Comparison of ENCODE assay signal across 15 mouse cellular contexts in genomic region chr10:127658076-127658475, GRCm38 (mm10). TPM values are rescaled to one million over a fixed set of nuclear protein-coding genes. Genes with fewer than 3 reads are reported as not detected.
DNase-seq lines count a peak whose midpoint lies in the region; ATAC-seq and TF ChIP-seq lines count a peak whose summit lies in the region.
"Had no signal": no experiment of that assay in that cellular context is flagged by ENCODE, and none has a peak within 500 bp of the region (broad histone marks: within the 10 kb centered on the region; RNA-seq: fewer than 3 reads in every experiment).

No protein-coding gene starts in this region.

- no peak for DNase-seq in embryonic facial prominence, embryonic 11.5 days (ENCODE audit: low spot score)
- DNase-seq in embryonic facial prominence, embryonic 10.5 days (ENCODE audit: low spot score) = no peak
- DNase-seq in lung, embryonic 14.5 days = peak; percentile 17
- DNase-seq in lung, postnatal 25 days (ENCODE audit: low spot score) = no peak
- no peak for DNase-seq in thymus, postnatal 0 days (ENCODE audit: low spot score)
- DNase-seq in thymus, postnatal 10 days (ENCODE audit: low spot score in 2 of 2) = no peak
- DNase-seq: cerebellum, adult 18-20 months; right cerebral cortex, postnatal 4 days had no signal

- no peaks in the 10 kb centered on the region for H3K27me3 ChIP-seq in embryonic facial prominence, embryonic 11.5 days (ENCODE audit: control insufficient read depth, insufficient read depth, low read length)
- peaks cover 48% of the 10 kb centered on the region for H3K27me3 ChIP-seq in embryonic facial prominence, embryonic 10.5 days (replicated peaks; ENCODE audit: low read depth, poor library complexity, severe bottlenecking)
- H3K27me3 ChIP-seq in lung, embryonic 14.5 days (ENCODE audit: insufficient read depth, low read length) = no peaks in the 10 kb centered on the region
- no peaks in the 10 kb centered on the region for H3K27me3 ChIP-seq in stomach, embryonic 16.5 days (ENCODE audit: control insufficient read depth, insufficient read depth, low read length)
- H3K27me3 ChIP-seq: heart, embryonic 15.5 days had no signal

- ATAC-seq in embryonic facial prominence, embryonic 11.5 days (replicated peaks; ENCODE audit: insufficient number of reproducible peaks, low FRiP score, low TSS enrichment, low read depth) = no peak
- ATAC-seq in lung, embryonic 14.5 days (ENCODE audit: insufficient read depth) = no peak
- ATAC-seq in inflammation-experienced regulatory T-cells, adult 6 months = peak; percentile 31
- no peak; the same call in 1 of the 2 replicates for ATAC-seq in stomach, embryonic 16.5 days (ENCODE audit: insufficient read depth, low FRiP score)
- ATAC-seq: forebrain, embryonic 13.5 days; hindbrain, postnatal 0 days had no signal

- no peaks in the 10 kb centered on the region; the same call in 1 of the 2 replicates for H3K36me3 ChIP-seq in embryonic facial prominence, embryonic 11.5 days (replicated peaks; ENCODE audit: control insufficient read depth, insufficient read depth, low read depth, low read length)
- H3K36me3 ChIP-seq in embryonic facial prominence, embryonic 10.5 days (replicated peaks) = peaks cover 45% of the 10 kb centered on the region
- peaks cover 55% of the 10 kb centered on the region for H3K36me3 ChIP-seq in lung, embryonic 14.5 days (ENCODE audit: insufficient read depth)
- H3K36me3 ChIP-seq in stomach, embryonic 16.5 days (ENCODE audit: control insufficient read depth, insufficient read depth, low read length) = peaks cover 13% of the 10 kb centered on the region; the same call in 1 of the 2 replicates

- TF ChIP-seq CTCF in lung, embryonic 14.5 days (IDR thresholded peaks at IDR 0.05; ENCODE audit: low read depth) = no peak

- peaks cover 12% of the 10 kb centered on the region for H3K4me1 ChIP-seq in embryonic facial prominence, embryonic 11.5 days (ENCODE audit: control insufficient read depth, insufficient read depth, low read length)
- H3K4me1 ChIP-seq in embryonic facial prominence, embryonic 10.5 days = peaks cover 64% of the 10 kb centered on the region
- peaks cover 16% of the 10 kb centered on the region for H3K4me1 ChIP-seq in lung, embryonic 14.5 days (ENCODE audit: insufficient read depth)
- peaks cover 27% of the 10 kb centered on the region for H3K4me1 ChIP-seq in stomach, embryonic 16.5 days (ENCODE audit: control insufficient read depth, insufficient read depth, low read length)

- 21% methylated on average over 6 of the region's 6 CpGs for WGBS in embryonic facial prominence, embryonic 11.5 days
- WGBS in embryonic facial prominence, embryonic 10.5 days = 17% methylated on average over 6 of the region's 6 CpGs
- WGBS in lung, embryonic 14.5 days = 15% methylated on average over 6 of the region's 6 CpGs
- 17% methylated on average over 6 of the region's 6 CpGs for WGBS in stomach, embryonic 16.5 days

- H3K9me3 ChIP-seq in embryonic facial prominence, embryonic 11.5 days (replicated peaks; ENCODE audit: control insufficient read depth, low read length) = no peaks in the 10 kb centered on the region
- H3K9me3 ChIP-seq in embryonic facial prominence, embryonic 10.5 days = no peaks in the 10 kb centered on the region
- H3K9me3 ChIP-seq in lung, embryonic 14.5 days (ENCODE audit: low read depth, low read length) = no peaks in the 10 kb centered on the region
- no peaks in the 10 kb centered on the region for H3K9me3 ChIP-seq in stomach, embryonic 16.5 days (replicated peaks; ENCODE audit: control insufficient read depth, low read length)
- H3K9me3 ChIP-seq: forebrain, embryonic 13.5 days; heart, embryonic 15.5 days had no signal

- H3K4me2 ChIP-seq in embryonic facial prominence, embryonic 11.5 days (ENCODE audit: low read depth, low read length) = no peak overlapping the region
- peak overlapping the region; percentile 26 for H3K4me2 ChIP-seq in lung, embryonic 14.5 days
- H3K4me2 ChIP-seq in stomach, embryonic 16.5 days (ENCODE audit: low read depth, low read length) = no peak overlapping the region
- H3K4me2 ChIP-seq: forebrain, embryonic 13.5 days; heart, embryonic 15.5 days; liver, embryonic 11.5 days had no signal

- no peak overlapping the region for H3K27ac ChIP-seq in embryonic facial prominence, embryonic 11.5 days (replicated peaks; ENCODE audit: low read depth, low read length)
- no peak overlapping the region for H3K27ac ChIP-seq in embryonic facial prominence, embryonic 10.5 days (replicated peaks)
- peak overlapping the region; percentile 13; the same call in 1 of the 2 replicates for H3K27ac ChIP-seq in lung, embryonic 14.5 days (ENCODE audit: low read depth)
- no peak overlapping the region for H3K27ac ChIP-seq in stomach, embryonic 16.5 days (ENCODE audit: low read length)
- H3K27ac ChIP-seq: forebrain, embryonic 13.5 days; gastrocnemius, adult 2 months; heart, embryonic 15.5 days; hindbrain, postnatal 0 days had no signal

- H3K9ac ChIP-seq in embryonic facial prominence, embryonic 11.5 days (replicated peaks; ENCODE audit: low read length) = peak overlapping the region; percentile 25; the same call in 1 of the 2 replicates
- no peak overlapping the region for H3K9ac ChIP-seq in lung, embryonic 14.5 days
- H3K9ac ChIP-seq in stomach, embryonic 16.5 days (ENCODE audit: low read length) = peak overlapping the region; percentile 2; the same call in 1 of the 2 replicates
- H3K9ac ChIP-seq: forebrain, embryonic 13.5 days; heart, embryonic 15.5 days had no signal

- no peak overlapping the region for H3K4me3 ChIP-seq in embryonic facial prominence, embryonic 11.5 days (ENCODE audit: low read depth, low read length)
- H3K4me3 ChIP-seq in embryonic facial prominence, embryonic 10.5 days = no peak overlapping the region
- H3K4me3 ChIP-seq in lung, embryonic 14.5 days (ENCODE audit: low read depth, low read length) = no peak overlapping the region
- no peak overlapping the region for H3K4me3 ChIP-seq in stomach, embryonic 16.5 days (replicated peaks; ENCODE audit: low read length)
- H3K4me3 ChIP-seq: forebrain, embryonic 13.5 days; gastrocnemius, adult 2 months; heart, embryonic 15.5 days had no signal

RNA-seq across cellular contexts. Expression of gene Nemp1, which starts 8.6 kb away (rescaled TPM):
- polyA plus RNA-seq in embryonic facial prominence, embryonic 11.5 days (2014; fragmentation: Nextera tagmentation; extraction: Ambion mirVana) = 11.2 and 11.7 TPM in 2 replicates
- 10.0 and 10.7 TPM in 2 replicates for polyA plus RNA-seq in embryonic facial prominence, embryonic 10.5 days (2016; fragmentation: Nextera tagmentation; extraction: Ambion mirVana)
- 11.2 and 13.2 TPM in 2 replicates for polyA plus RNA-seq in lung, embryonic 14.5 days (2014; fragmentation: Nextera tagmentation; extraction: Ambion mirVana)
- polyA plus RNA-seq in inflammation-experienced regulatory T-cells, adult 6 months (2017; shearing (Covaris generic)) = 1 to 10 TPM; 3.7 to 5.9 (median 5.7) TPM
- polyA plus RNA-seq in stomach, embryonic 16.5 days (2015; fragmentation: Nextera tagmentation; extraction: Ambion mirVana) = 8.8 and 10.0 TPM in 2 replicates
- polyA plus RNA-seq in thymus, postnatal 0 days (2015; fragmentation: Nextera tagmentation; extraction: Ambion mirVana) = 10.6 and 10.9 TPM in 2 replicates

RNA-seq across cellular contexts. Expression of gene Nab2, which starts 10.3 kb away (rescaled TPM):
- polyA plus RNA-seq in embryonic facial prominence, embryonic 11.5 days (2014; fragmentation: Nextera tagmentation; extraction: Ambion mirVana) = 8.0 and 9.3 TPM in 2 replicates
- polyA plus RNA-seq in embryonic facial prominence, embryonic 10.5 days (2016; fragmentation: Nextera tagmentation; extraction: Ambion mirVana) = 11.6 and 12.1 TPM in 2 replicates
- 11.6 and 13.5 TPM in 2 replicates for polyA plus RNA-seq in lung, embryonic 14.5 days (2014; fragmentation: Nextera tagmentation; extraction: Ambion mirVana)
- 1 to 10 TPM; 7.5 to 9.5 (median 7.8) TPM for polyA plus RNA-seq in inflammation-experienced regulatory T-cells, adult 6 months (2017; shearing (Covaris generic))
- 9.9 and 10.1 TPM in 2 replicates for polyA plus RNA-seq in stomach, embryonic 16.5 days (2015; fragmentation: Nextera tagmentation; extraction: Ambion mirVana)
- polyA plus RNA-seq in thymus, postnatal 0 days (2015; fragmentation: Nextera tagmentation; extraction: Ambion mirVana) = 9.2 and 10.0 TPM in 2 replicates

RNA-seq across cellular contexts. Expression of gene Stat6, which starts 15.3 kb away (rescaled TPM):
- polyA plus RNA-seq in embryonic facial prominence, embryonic 11.5 days (2014; fragmentation: Nextera tagmentation; extraction: Ambion mirVana) = 8.1 and 8.2 TPM in 2 replicates
- polyA plus RNA-seq in embryonic facial prominence, embryonic 10.5 days (2016; fragmentation: Nextera tagmentation; extraction: Ambion mirVana) = 10.4 and 11.5 TPM in 2 replicates
- polyA plus RNA-seq in lung, embryonic 14.5 days (2014; fragmentation: Nextera tagmentation; extraction: Ambion mirVana) = 27.8 and 28.1 TPM in 2 replicates
- polyA plus RNA-seq in inflammation-experienced regulatory T-cells, adult 6 months (2017; shearing (Covaris generic)) = 100 to 1,000 TPM; 148 to 195 (median 176) TPM
- 49.7 and 60.3 TPM in 2 replicates for polyA plus RNA-seq in stomach, embryonic 16.5 days (2015; fragmentation: Nextera tagmentation; extraction: Ambion mirVana)
- 38.4 and 47.9 TPM in 2 replicates for polyA plus RNA-seq in thymus, postnatal 0 days (2015; fragmentation: Nextera tagmentation; extraction: Ambion mirVana)

RNA-seq across cellular contexts. Expression of gene Lrp1, which starts 37.1 kb away (rescaled TPM):
- polyA plus RNA-seq in embryonic facial prominence, embryonic 11.5 days (2014; fragmentation: Nextera tagmentation; extraction: Ambion mirVana) = 55.5 and 59.0 TPM in 2 replicates
- 66.6 and 70.6 TPM in 2 replicates for polyA plus RNA-seq in embryonic facial prominence, embryonic 10.5 days (2016; fragmentation: Nextera tagmentation; extraction: Ambion mirVana)
- 68.7 and 73.0 TPM in 2 replicates for polyA plus RNA-seq in lung, embryonic 14.5 days (2014; fragmentation: Nextera tagmentation; extraction: Ambion mirVana)
- 1 to 10 TPM in 1 of 3 experiments, under 1 TPM in 1, not detected in 1; 0.04 to 1.4 TPM for polyA plus RNA-seq in inflammation-experienced regulatory T-cells, adult 6 months (2017; shearing (Covaris generic))
- 95.6 and 102 TPM in 2 replicates for polyA plus RNA-seq in stomach, embryonic 16.5 days (2015; fragmentation: Nextera tagmentation; extraction: Ambion mirVana)
- polyA plus RNA-seq in thymus, postnatal 0 days (2015; fragmentation: Nextera tagmentation; extraction: Ambion mirVana) = 8.0 and 8.6 TPM in 2 replicates

RNA-seq across cellular contexts. Expression of gene Myo1a, which starts 46.9 kb away (rescaled TPM):
- polyA plus RNA-seq in embryonic facial prominence, embryonic 11.5 days (2014; fragmentation: Nextera tagmentation; extraction: Ambion mirVana) = 0.40 and 0.55 TPM in 2 replicates
- 0.54 and 0.71 TPM in 2 replicates for polyA plus RNA-seq in embryonic facial prominence, embryonic 10.5 days (2016; fragmentation: Nextera tagmentation; extraction: Ambion mirVana)
- polyA plus RNA-seq in lung, embryonic 14.5 days (2014; fragmentation: Nextera tagmentation; extraction: Ambion mirVana) = 0.23 and 0.28 TPM in 2 replicates
- not detected for polyA plus RNA-seq in inflammation-experienced regulatory T-cells, adult 6 months (2017; shearing (Covaris generic))
- polyA plus RNA-seq in stomach, embryonic 16.5 days (2015; fragmentation: Nextera tagmentation; extraction: Ambion mirVana) = 24.5 and 28.6 TPM in 2 replicates
- polyA plus RNA-seq in thymus, postnatal 0 days (2015; fragmentation: Nextera tagmentation; extraction: Ambion mirVana) = 0.62 and 0.68 TPM in 2 replicates
- polyA plus RNA-seq: liver, embryonic 11.5 days had no signal
